Mouse (Mus musculus): ENCODE measurements at regions not wholly inside any gene's neighbourhood (a gene's known extent, or its start where the extent isn't known, plus 50 kb on each side); places are given as distances from the start of the nearest gene placed in this dataset.

GRCm38 (mm10) chr11:25335667-25336066, 874.9 kb downstream of the 5730522E02Rik start:
- DNase-seq: peak; percentile 6

- no peak for DNase-seq
Measured at GRCm38 (mm10) chr11:25330696-25331095, 879.9 kb downstream of the 5730522E02Rik start.

- DNase-seq: no peak
Measured at GRCm38 (mm10) chr11:25322426-25322825, 888.1 kb downstream of the 5730522E02Rik start.

GRCm38 (mm10) chr11:25321494-25321893, 889.1 kb downstream of the 5730522E02Rik start:
- no peak for DNase-seq

GRCm38 (mm10) chr11:25314645-25315044, 895.9 kb downstream of the 5730522E02Rik start:
- no peak for DNase-seq

- no peak for DNase-seq
Measured at GRCm38 (mm10) chr11:25313879-25314278, 896.7 kb downstream of the 5730522E02Rik start.

GRCm38 (mm10) chr11:25313308-25313707, 897.3 kb downstream of the 5730522E02Rik start:
- no peak for DNase-seq

- DNase-seq: no peak
Measured at GRCm38 (mm10) chr11:25310754-25311153, 899.8 kb downstream of the 5730522E02Rik start.

- peak; percentile 82 for DNase-seq
Measured at GRCm38 (mm10) chr11:25301130-25301529, 909.4 kb downstream of the 5730522E02Rik start.

GRCm38 (mm10) chr11:25288346-25288745, 922.2 kb downstream of the 5730522E02Rik start:
- no peak for DNase-seq

- no peak for DNase-seq
Measured at GRCm38 (mm10) chr11:25287458-25288247, 922.9 kb downstream of the 5730522E02Rik start.

GRCm38 (mm10) chr11:25269936-25270540, 940.5 kb downstream of the 5730522E02Rik start:
- no peak for DNase-seq

- no peak for DNase-seq
Measured at GRCm38 (mm10) chr11:25262906-25263305, 947.7 kb downstream of the 5730522E02Rik start.

- DNase-seq: peak; percentile 16
Measured at GRCm38 (mm10) chr11:25259691-25260090, 950.9 kb downstream of the 5730522E02Rik start.

- DNase-seq: no peak
Measured at GRCm38 (mm10) chr11:25233360-25233890, 977.1 kb downstream of the 5730522E02Rik start.
